Mouse (Mus musculus): ENCODE measurements at regions not wholly inside any gene's neighbourhood (a gene's known extent, or its start where the extent isn't known, plus 50 kb on each side); places are given as distances from the start of the nearest gene placed in this dataset.

GRCm38 (mm10) chr13:38740066-38740465 is 81.2 kb upstream of the Eef1e1 start:
- Histone ChIP-seq H3K9me3 (ENCODE audit: low read length) (no peaks in the 10 kb centered on the region), H3K4me1 (ENCODE audit: insufficient read depth, low read length) (no peaks in the 10 kb centered on the region), H3K4me2 (ENCODE audit: low read depth, low read length, poor library complexity, severe bottlenecking) (no peak overlapping the region), H3K4me3 (ENCODE audit: low read depth, low read length) (no peak overlapping the region), H3K36me3 (ENCODE audit: insufficient read depth, low read length) (no peaks in the 10 kb centered on the region), H3K27ac (ENCODE audit: low read depth, low read length) (no peak overlapping the region), H3K27me3 (ENCODE audit: insufficient read depth, low read length) (no peaks in the 10 kb centered on the region), H3K9ac (replicated peaks; ENCODE audit: low read length, poor library complexity, severe bottlenecking) (no peak overlapping the region)
- ATAC-seq (ENCODE audit: low FRiP score) (no peak), DNase-seq (ENCODE audit: low spot score) (no peak)
- TF ChIP-seq CTCF (IDR thresholded peaks at IDR 0.05) = no peak
- WGBS = 95% methylated on average over 8 of the region's 8 CpGs

- ATAC-seq (ENCODE audit: low FRiP score) (no peak), DNase-seq (ENCODE audit: low spot score) (no peak)
- no peak for TF ChIP-seq CTCF (IDR thresholded peaks at IDR 0.05)
- H3K27me3 ChIP-seq (ENCODE audit: insufficient read depth, low read length) = no peaks in the 10 kb centered on the region
- WGBS = 95% methylated on average over 4 of the region's 4 CpGs
- no peak overlapping the region for H3K27ac ChIP-seq (ENCODE audit: low read depth, low read length)
- no peak overlapping the region for H3K9ac ChIP-seq (replicated peaks; ENCODE audit: low read length, poor library complexity, severe bottlenecking)
- no peak overlapping the region for H3K4me2 ChIP-seq (ENCODE audit: low read depth, low read length, poor library complexity, severe bottlenecking)
- H3K4me3 ChIP-seq (ENCODE audit: low read depth, low read length) = no peak overlapping the region
- no peaks in the 10 kb centered on the region for H3K4me1 ChIP-seq (ENCODE audit: insufficient read depth, low read length)
- H3K36me3 ChIP-seq (ENCODE audit: insufficient read depth, low read length) = no peaks in the 10 kb centered on the region
- H3K9me3 ChIP-seq (ENCODE audit: low read length) = no peaks in the 10 kb centered on the region
Observed at GRCm38 (mm10) chr13:38736361-38737035, 77.6 kb upstream of the Eef1e1 start.

- Histone ChIP-seq H3K4me1 (ENCODE audit: insufficient read depth, low read length) (no peaks in the 10 kb centered on the region), H3K9ac (replicated peaks; ENCODE audit: low read length, poor library complexity, severe bottlenecking) (no peak overlapping the region), H3K4me2 (ENCODE audit: low read depth, low read length, poor library complexity, severe bottlenecking) (no peak overlapping the region), H3K36me3 (ENCODE audit: insufficient read depth, low read length) (no peaks in the 10 kb centered on the region), H3K27ac (ENCODE audit: low read depth, low read length) (no peak overlapping the region), H3K9me3 (ENCODE audit: low read length) (no peaks in the 10 kb centered on the region), H3K27me3 (ENCODE audit: insufficient read depth, low read length) (no peaks in the 10 kb centered on the region), H3K4me3 (ENCODE audit: low read depth, low read length) (no peak overlapping the region)
- DNase-seq (ENCODE audit: low spot score) (no peak), ATAC-seq (ENCODE audit: low FRiP score) (no peak)
- 90% methylated on average over 6 of the region's 6 CpGs for WGBS
- no peak for TF ChIP-seq CTCF (IDR thresholded peaks at IDR 0.05)
Observed at GRCm38 (mm10) chr13:38735294-38735693, 76.4 kb upstream of the Eef1e1 start.

- no peak for TF ChIP-seq CTCF (IDR thresholded peaks at IDR 0.05)
- 90% methylated on average over 4 of the region's 4 CpGs for WGBS
- H3K9me3 ChIP-seq (ENCODE audit: low read length) = no peaks in the 10 kb centered on the region
Observed at GRCm38 (mm10) chr13:38733246-38733645, 74.4 kb upstream of the Eef1e1 start.

GRCm38 (mm10) chr13:38725452-38725851 is 66.6 kb upstream of the Eef1e1 start:
- no peak for DNase-seq (ENCODE audit: low spot score)
- H3K4me1 ChIP-seq (ENCODE audit: insufficient read depth, low read length) = no peaks in the 10 kb centered on the region
- no peaks in the 10 kb centered on the region for H3K9me3 ChIP-seq (ENCODE audit: low read length)
- H3K4me2 ChIP-seq (ENCODE audit: low read depth, low read length, poor library complexity, severe bottlenecking) = no peak overlapping the region
- no peak overlapping the region for H3K27ac ChIP-seq (ENCODE audit: low read depth, low read length)
- H3K4me3 ChIP-seq (ENCODE audit: low read depth, low read length) = no peak overlapping the region
- no peaks in the 10 kb centered on the region for H3K27me3 ChIP-seq (ENCODE audit: insufficient read depth, low read length)
- no peak overlapping the region for H3K9ac ChIP-seq (replicated peaks; ENCODE audit: low read length, poor library complexity, severe bottlenecking)
- WGBS = 91% methylated on average over 4 of the region's 4 CpGs
- no peaks in the 10 kb centered on the region for H3K36me3 ChIP-seq (ENCODE audit: insufficient read depth, low read length)
- TF ChIP-seq CTCF (IDR thresholded peaks at IDR 0.05) = no peak
- ATAC-seq (ENCODE audit: low FRiP score) = no peak

More at GRCm38 (mm10) chr13:38733246-38733645, 74.4 kb upstream of the Eef1e1 start:
- no peak for ATAC-seq (ENCODE audit: low FRiP score)
- H3K4me3 ChIP-seq (ENCODE audit: low read depth, low read length) = no peak overlapping the region
- no peaks in the 10 kb centered on the region for H3K36me3 ChIP-seq (ENCODE audit: insufficient read depth, low read length)
- H3K27ac ChIP-seq (ENCODE audit: low read depth, low read length) = no peak overlapping the region
- H3K27me3 ChIP-seq (ENCODE audit: insufficient read depth, low read length) = no peaks in the 10 kb centered on the region
- H3K9ac ChIP-seq (replicated peaks; ENCODE audit: low read length, poor library complexity, severe bottlenecking) = no peak overlapping the region
- H3K4me2 ChIP-seq (ENCODE audit: low read depth, low read length, poor library complexity, severe bottlenecking) = no peak overlapping the region
- no peak for DNase-seq (ENCODE audit: low spot score)
- H3K4me1 ChIP-seq (ENCODE audit: insufficient read depth, low read length) = no peaks in the 10 kb centered on the region

- Histone ChIP-seq H3K4me1 (ENCODE audit: insufficient read depth, low read length) (no peaks in the 10 kb centered on the region), H3K27me3 (ENCODE audit: insufficient read depth, low read length) (no peaks in the 10 kb centered on the region), H3K36me3 (ENCODE audit: insufficient read depth, low read length) (no peaks in the 10 kb centered on the region), H3K9me3 (ENCODE audit: low read length) (no peaks in the 10 kb centered on the region), H3K4me3 (ENCODE audit: low read depth, low read length) (no peak overlapping the region), H3K27ac (ENCODE audit: low read depth, low read length) (no peak overlapping the region), H3K4me2 (ENCODE audit: low read depth, low read length, poor library complexity, severe bottlenecking) (no peak overlapping the region), H3K9ac (replicated peaks; ENCODE audit: low read length, poor library complexity, severe bottlenecking) (no peak overlapping the region)
- ATAC-seq (ENCODE audit: low FRiP score) (no peak), DNase-seq (ENCODE audit: low spot score) (no peak)
- 97% methylated on average over 3 of the region's 3 CpGs for WGBS
- TF ChIP-seq CTCF (IDR thresholded peaks at IDR 0.05) = no peak
Observed at GRCm38 (mm10) chr13:38721166-38721565, 62.3 kb upstream of the Eef1e1 start.
